Mouse (Mus musculus): ENCODE data around the gene Ghrh. TPM values are rescaled to one million over a fixed set of nuclear protein-coding genes. Genes with fewer than 3 reads are reported as not detected.

Ghrh gene
- total RNA-seq, 2 experiments from 2014 or later: not detected

DNA sequence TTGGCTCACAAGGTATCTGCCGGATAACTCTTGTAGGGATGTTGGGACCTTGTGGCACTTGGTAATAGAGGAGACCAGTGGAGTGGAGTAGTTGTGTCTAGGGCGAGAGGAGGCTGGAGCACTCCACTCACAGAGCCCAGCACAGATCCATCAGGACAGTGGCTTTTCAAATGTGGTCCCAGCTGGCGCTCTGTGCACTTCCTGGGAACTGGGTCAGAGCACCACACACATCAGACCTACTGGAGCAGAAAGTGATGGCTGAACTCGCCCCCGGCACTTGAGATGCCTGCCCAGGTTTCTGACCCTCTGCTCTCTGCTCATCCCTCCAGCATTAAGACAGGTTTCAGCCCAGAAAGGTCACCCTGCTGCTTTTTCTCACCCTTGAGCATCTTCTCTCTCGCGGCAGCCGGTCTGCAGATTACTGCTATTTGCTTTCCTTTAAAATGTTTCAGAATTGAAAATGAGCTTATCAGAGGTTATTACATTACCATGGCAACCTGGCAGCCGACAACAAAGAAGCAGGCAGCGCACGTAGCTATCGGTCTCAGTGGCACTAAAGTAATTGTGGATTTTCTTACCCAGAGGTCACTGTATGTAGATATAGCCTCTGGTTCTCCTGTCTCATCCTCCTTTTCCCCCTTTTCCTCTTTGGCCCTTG is 1.9 kb upstream of the Ghrh start:
- DNase-seq (ENCODE audit: low spot score in 2 of 2): no peak

DNA sequence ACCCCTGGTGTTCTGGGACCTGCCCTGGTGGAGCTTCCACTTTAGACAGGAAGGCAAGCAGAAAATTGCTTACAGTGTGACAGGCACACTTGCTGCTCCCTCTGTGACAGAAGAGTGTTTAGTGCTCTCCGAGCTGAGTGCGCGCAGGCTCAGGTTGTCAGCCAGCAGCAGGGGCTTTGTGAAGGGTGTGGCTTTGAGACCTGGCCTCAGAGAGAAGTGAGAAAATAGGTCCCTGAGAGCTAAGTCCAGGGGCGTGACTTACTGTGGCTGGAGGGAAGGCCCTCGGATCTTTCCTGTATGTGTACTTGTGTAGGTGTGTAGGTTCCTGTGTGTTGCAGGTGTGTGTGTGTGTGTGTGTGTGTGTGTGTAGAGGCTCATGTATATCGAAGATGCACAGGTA is 4.0 kb downstream of the Ghrh start:
- DNase-seq (ENCODE audit: low spot score in 2 of 2): no peak

DNA sequence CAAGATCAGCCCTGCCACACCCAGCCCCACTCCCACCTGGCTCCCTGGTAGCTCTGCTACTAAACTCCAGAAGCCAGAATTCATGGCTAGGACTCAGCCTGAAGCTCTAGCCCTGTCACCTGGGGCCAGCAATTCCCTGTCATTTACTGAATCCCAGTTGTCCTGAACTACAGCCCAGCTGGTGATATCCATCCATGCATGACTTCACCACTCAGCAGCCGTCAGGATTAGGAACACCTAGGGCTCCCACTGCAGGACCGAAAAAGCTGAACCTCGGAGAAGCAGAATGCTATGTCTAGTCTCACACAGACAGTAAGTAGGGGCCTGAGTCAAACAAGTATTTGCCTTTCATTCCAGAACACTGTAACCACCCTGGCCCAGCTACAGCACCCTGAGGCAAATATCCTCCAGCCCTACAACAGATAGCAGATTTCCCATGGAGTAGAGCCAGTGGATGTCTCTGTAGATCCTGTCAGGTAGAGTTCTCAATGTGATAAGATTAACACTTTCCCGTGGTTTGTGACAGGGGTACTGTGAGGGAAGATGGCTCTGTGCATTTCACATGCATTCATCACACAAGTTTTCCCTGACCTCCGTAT is 4.9 kb downstream of the Ghrh start:
- DNase-seq (ENCODE audit: low spot score in 2 of 2): no peak

DNA sequence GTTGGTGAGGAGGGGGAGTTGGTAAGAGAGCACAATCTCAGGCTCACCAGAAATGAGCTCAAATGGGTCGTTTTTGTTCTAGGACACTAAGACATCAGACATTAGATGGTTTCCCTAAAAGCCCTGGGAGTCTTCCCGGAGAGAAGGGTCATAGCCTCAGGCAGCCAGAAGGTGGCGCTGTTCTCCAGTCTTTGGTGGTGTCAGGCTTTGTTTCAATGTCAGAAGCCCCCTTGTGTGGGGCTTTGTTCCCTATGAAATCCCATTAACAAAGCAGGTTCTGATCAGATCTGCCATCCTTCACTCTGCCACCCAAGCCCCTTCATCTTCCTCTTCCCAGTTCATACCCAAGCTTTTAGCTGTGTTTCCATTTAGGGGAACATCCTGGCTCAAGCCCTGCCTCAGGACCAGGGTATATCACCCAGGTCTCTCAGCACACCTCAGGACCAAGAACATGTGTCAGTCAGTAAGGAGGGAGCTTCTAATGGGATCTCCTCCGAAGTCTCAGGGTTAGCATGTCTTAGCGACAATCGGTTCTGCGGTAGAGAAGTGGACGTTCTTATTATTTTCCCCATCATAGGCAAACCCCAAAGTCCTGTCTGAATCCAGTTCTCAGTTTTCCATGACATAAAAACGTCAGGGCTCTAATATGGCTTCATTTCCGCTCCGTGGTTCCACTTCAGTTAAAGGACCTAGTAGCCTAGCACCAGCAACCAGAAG is 5.6 kb downstream of the Ghrh start:
- DNase-seq (ENCODE audit: low spot score in 2 of 2): peak; percentile 30 to 40

DNA sequence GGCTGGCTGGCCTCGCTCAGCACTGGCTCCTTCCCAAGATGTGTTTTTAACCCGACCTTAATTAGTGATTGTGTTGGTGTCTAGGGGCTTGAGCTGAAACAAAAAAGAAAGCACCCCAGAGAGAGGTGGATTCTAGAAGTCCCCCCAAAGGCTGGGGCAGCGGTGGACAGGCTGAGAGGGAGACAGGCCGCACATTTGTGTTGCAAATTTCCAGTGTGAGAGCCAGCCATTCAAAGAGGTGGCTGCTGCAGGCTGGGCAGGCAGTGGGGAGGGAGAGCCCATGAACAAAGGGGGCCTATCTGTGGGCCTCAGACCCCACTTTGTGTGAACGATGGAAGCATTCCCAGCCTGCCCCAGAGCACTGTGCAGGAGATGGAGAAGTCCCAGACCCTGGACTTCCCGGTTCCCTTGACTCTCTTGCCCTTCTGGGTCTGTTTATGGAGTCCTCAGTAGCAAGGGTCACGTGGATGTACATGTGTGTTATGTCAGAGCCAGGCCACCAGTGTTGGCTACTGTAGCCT is 7.0 kb downstream of the Ghrh start:
- no peak for DNase-seq (ENCODE audit: low spot score in 2 of 2)

GRCm38 (mm10) chr2:157339532-157339931 is 7.8 kb downstream of the Ghrh start:
- DNase-seq (ENCODE audit: low spot score in 2 of 2): no peak

GRCm38 (mm10) chr2:157338663-157339062 is 8.6 kb downstream of the Ghrh start:
- peak; percentile 25 to 67 for DNase-seq (ENCODE audit: low spot score in 2 of 2)

DNA sequence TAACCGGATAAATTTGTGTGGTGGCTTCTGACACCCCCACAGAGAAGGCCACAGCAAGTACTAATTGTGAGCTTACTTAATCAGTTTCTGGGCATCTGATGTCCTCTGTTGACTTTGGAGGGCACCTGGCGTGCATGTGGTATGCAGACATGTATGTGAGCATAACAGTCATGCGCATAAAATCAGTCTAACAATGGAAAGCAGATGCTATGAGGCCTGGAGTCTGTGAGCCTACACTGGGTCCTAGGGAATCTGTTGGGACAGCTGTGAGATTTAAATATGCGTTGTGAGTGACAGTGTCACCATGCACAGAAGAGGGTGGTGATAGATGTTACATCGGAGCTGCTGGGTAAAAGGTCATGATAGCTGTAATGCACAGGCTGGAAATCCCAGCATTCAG is 15.2 kb downstream of the Ghrh start:
- no peak for DNase-seq (ENCODE audit: low spot score in 2 of 2)

GRCm38 (mm10) chr2:157328570-157328969 is 18.7 kb downstream of the Ghrh start:
- DNase-seq (ENCODE audit: low spot score in 2 of 2): no peak

GRCm38 (mm10) chr2:157328106-157328505 is 19.2 kb downstream of the Ghrh start:
- no peak for DNase-seq (ENCODE audit: low spot score in 2 of 2)

GRCm38 (mm10) chr2:157325238-157325637 is 22.1 kb downstream of the Ghrh start:
- no peak for DNase-seq (ENCODE audit: low spot score in 2 of 2)

DNA sequence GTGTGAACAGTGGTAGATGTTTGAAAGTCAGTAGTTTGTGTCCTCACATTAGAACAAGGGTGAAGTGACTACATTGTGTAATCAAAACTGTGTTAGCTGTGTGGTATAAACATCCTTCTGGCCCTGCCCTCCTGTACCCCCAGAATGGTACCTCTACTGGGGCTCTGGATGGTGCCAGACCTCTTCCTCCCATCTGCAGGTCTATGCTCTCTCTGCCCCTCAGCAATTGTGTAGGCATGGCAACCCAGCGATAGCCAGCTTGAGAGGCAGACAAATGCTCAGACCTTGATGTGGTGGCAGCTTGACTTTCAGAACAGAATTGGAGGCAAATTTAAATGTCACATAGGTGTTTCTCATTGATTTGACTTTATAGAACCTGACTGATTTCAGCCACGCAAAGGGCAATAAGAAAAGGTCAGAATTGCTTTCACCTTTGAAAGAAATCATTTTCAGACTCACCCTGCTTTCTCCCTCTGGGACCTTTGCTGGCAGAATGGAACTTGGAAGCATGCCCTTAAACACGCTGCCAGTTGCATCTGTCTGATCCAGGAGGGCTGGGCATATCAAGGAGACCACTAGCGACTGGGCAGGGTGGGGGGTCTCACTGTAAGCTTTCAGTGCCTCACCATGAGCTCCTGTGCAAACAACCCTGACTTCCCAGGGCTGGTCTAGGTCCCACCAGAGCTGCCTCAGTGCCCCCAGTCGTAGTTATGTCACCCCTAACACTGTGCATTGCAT is 25.1 kb downstream of the Ghrh start:
- no peak for DNase-seq (ENCODE audit: low spot score in 2 of 2)

GRCm38 (mm10) chr2:157320886-157321285 is 26.4 kb downstream of the Ghrh start:
- DNase-seq (ENCODE audit: low spot score in 2 of 2): no peak

DNA sequence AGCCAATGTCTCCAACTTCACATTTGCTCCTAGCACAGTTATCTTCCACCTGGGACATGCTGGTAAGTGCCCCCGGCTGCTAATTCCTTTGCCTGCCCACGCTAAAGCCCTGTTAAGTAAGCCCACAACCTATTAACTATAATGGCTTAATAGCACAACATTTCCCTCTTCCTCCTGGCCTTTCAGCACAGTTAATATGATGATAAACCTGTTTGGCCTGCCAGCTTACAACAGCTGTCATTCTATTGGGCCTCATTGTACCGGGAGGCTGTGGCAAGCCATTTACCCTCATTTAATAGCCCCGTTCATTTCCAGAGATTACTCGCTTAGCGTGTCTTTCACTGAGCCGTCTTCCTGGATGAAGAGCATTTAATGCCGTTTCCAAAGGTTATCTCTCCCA is 27.2 kb downstream of the Ghrh start:
- DNase-seq (ENCODE audit: low spot score in 2 of 2): no peak

- no peak for DNase-seq (ENCODE audit: low spot score in 2 of 2)
Observed at GRCm38 (mm10) chr2:157317220-157317619, 30.1 kb downstream of the Ghrh start.

- DNase-seq (ENCODE audit: low spot score in 2 of 2): no peak
Observed at GRCm38 (mm10) chr2:157316358-157316933, 30.9 kb downstream of the Ghrh start.

- no peak for DNase-seq (ENCODE audit: low spot score in 2 of 2)
Observed at GRCm38 (mm10) chr2:157315486-157315885, 31.8 kb downstream of the Ghrh start.

DNA sequence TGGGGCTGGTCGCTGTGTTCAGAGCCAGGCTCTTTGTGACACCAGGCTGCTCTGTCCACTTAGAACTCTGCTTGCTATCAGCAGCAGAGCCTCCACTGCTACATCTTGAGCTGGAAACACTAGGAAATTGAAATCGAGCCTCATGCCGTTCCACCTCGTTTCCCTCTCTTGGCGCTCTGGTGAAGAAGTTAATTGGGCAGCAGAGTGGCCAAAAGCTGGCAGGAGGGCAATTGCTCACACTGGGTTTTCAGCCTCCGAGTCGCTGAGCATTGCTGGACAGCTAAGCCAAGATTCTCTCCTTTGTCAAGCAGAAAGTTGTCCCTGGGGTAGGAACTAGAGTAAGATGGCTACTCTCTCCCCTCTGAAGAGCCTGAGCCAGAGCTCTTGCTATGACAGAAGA is 33.0 kb downstream of the Ghrh start:
- no peak for DNase-seq (ENCODE audit: low spot score in 2 of 2)

DNA sequence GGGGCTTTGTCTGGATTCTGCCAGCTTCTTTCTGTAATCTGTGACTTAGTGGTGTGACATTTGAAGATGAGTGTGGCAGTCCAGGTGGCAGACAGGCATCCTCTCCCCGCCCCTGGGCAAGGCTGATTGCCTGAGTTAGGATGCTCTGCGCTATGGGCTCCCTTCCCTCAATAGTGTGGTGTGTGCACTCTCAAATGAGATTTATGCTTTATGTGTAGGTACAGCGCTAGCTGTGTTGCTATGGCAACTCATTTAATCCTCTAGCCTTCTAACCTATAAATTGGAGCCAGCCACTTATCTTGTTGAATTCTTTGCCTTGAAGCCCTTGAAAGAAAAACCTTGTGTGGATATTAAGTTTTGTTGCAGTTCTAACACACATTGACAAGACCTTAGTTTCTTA is 33.6 kb downstream of the Ghrh start:
- DNase-seq (ENCODE audit: low spot score in 2 of 2): no peak

DNA sequence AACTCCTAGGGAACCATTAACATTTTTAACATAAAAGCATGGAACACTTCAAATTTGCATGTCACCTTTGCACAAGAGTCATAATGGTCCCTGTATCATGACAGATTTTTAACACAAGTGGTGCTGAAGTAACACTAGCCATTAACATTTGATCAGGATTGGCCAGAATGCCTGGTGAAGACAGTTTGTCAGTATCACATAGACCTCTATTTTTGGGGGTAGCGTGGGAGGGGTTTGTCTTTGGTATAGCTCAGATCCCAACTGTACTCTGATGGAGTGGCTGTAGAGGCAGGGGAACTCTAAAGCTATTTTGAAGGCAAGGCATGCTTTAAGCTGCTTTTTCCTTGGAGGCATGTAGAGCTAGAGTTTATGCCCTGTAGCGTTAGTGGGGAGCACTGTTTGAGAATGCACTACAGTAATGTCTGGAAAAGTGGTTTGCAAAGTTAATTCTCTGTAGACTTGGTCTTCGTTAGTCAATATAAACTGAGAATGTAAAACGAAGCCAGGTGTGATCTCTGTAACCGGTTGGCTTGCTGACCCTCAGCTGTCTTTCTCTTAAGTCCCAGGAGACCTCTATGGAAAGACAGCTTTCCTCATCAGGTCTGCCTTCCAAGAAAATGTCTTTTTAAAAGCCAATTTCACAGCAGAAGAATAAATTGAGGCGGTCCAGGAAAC is 36.2 kb downstream of the Ghrh start:
- no peak for DNase-seq (ENCODE audit: low spot score in 2 of 2)

DNA sequence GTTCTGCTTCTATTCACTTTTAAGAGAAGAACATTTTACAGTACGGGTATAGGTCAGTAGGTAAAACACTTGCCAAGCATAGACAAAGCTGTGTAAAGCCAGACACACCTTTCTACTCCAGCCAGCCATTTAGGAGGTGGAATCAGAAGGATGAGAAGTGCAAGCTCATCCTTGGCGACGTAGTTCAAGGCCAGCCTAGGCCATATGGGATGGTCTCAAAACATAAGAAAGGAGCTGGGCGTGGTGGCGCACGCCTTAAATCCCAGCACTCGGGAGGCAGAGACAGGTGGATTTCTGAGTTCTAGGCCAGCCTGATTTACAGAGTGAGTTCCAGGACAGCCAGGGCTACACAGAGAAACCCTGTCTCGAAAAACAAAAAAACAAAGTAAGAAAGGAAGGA is 37.7 kb downstream of the Ghrh start:
- no peak for DNase-seq (ENCODE audit: low spot score in 2 of 2)
